Mouse (Mus musculus) thymus, adult 2 months (tissue): Measurements from ENCODE around the gene Cacnb1.

ENCODE experiments used
- CTCF ChIP-seq: fragments of 200-500 bp; IDR thresholded peaks from 2 replicates; pipeline ENCODE4 v1.5.1; 2012; ENCODE audit warnings: mild to moderate bottlenecking, control low read depth, low read length, moderate library complexity, borderline replicate concordance; ENCODE audit not compliant: control insufficient read depth, poor library complexity, insufficient read depth; ENCODE audit errors: extremely low read depth
- POLR2A ChIP-seq: fragments of 200-500 bp; IDR thresholded peaks from 2 replicates; pipeline ENCODE4 v1.6.1; 2012; ENCODE audit warnings: mild to moderate bottlenecking, low read length, control low read depth, moderate library complexity; ENCODE audit not compliant: control insufficient read depth, poor library complexity, insufficient read depth; ENCODE audit errors: extremely low read depth

GRCm38 (mm10) chr11:97998074-97998793 is 24.6 kb downstream of the Cacnb1 start:
- no peak for TF ChIP-seq POLR2A
- no peak for TF ChIP-seq CTCF
